Mouse (Mus musculus): ENCODE results near the gene Adamts16. TPM values are rescaled to one million over a fixed set of nuclear protein-coding genes. Genes with fewer than 3 reads are reported as not detected.

The Adamts16 gene
- polyA plus RNA-seq, 1 experiment from 2014 or later: 2.0 TPM

- no peak overlapping the region for H3K4me2 ChIP-seq
- no peaks in the 10 kb centered on the region for H3K36me3 ChIP-seq
- WGBS: 65% methylated on average over 1 of the region's 1 CpGs
- 0 out of 2 replicates have a peak, but pooled peaks cover 2% of the 10 kb centered on the region for H3K4me1 ChIP-seq
- H3K27me3 ChIP-seq: no peaks in the 10 kb centered on the region; the same call in 1 of the 2 replicates
- H3K9ac ChIP-seq: no peak overlapping the region
- no peaks in the 10 kb centered on the region for H3K9me3 ChIP-seq
- no peak overlapping the region for H3K4me3 ChIP-seq
- no peak overlapping the region for H3K27ac ChIP-seq
- no peak for ATAC-seq (ENCODE audit: insufficient number of reproducible peaks, low FRiP score, low TSS enrichment, low read depth)
Measured at GRCm38 (mm10) chr13:70789022-70789421, 52.6 kb downstream of the Adamts16 start.

GRCm38 (mm10) chr13:70785078-70785477 is 56.5 kb downstream of the Adamts16 start:
- Histone ChIP-seq H3K36me3 (no peaks in the 10 kb centered on the region), H3K9ac (no peak overlapping the region), H3K27me3 (no peaks in the 10 kb centered on the region; the same call in 1 of the 2 replicates), H3K4me3 (no peak overlapping the region), H3K9me3 (no peaks in the 10 kb centered on the region), H3K4me1 (no peaks in the 10 kb centered on the region), H3K4me2 (no peak overlapping the region), H3K27ac (no peak overlapping the region)
- WGBS: 65% methylated on average over 2 of the region's 2 CpGs
- no peak for ATAC-seq (ENCODE audit: insufficient number of reproducible peaks, low FRiP score, low TSS enrichment, low read depth)

GRCm38 (mm10) chr13:70784126-70784525 is 57.5 kb downstream of the Adamts16 start:
- H3K27ac ChIP-seq: no peak overlapping the region
- no peaks in the 10 kb centered on the region for H3K9me3 ChIP-seq
- ATAC-seq (ENCODE audit: insufficient number of reproducible peaks, low FRiP score, low TSS enrichment, low read depth): no peak
- H3K27me3 ChIP-seq: no peaks in the 10 kb centered on the region; the same call in 1 of the 2 replicates
- no peak overlapping the region for H3K4me2 ChIP-seq
- H3K4me1 ChIP-seq: 0 out of 2 replicates have a peak, but pooled peaks cover 2% of the 10 kb centered on the region
- H3K4me3 ChIP-seq: no peak overlapping the region
- no peaks in the 10 kb centered on the region for H3K36me3 ChIP-seq
- 68% methylated on average over 5 of the region's 5 CpGs for WGBS
- H3K9ac ChIP-seq: no peak overlapping the region

- H3K9ac ChIP-seq: no peak overlapping the region
- 0 out of 2 replicates have a peak, but pooled peaks cover 3% of the 10 kb centered on the region for H3K4me1 ChIP-seq
- no peak overlapping the region for H3K27ac ChIP-seq
- 35% methylated on average over 7 of the region's 7 CpGs for WGBS
- H3K4me3 ChIP-seq: no peak overlapping the region
- no peak for ATAC-seq (ENCODE audit: insufficient number of reproducible peaks, low FRiP score, low TSS enrichment, low read depth)
- H3K27me3 ChIP-seq: no peaks in the 10 kb centered on the region
- H3K9me3 ChIP-seq: no peaks in the 10 kb centered on the region
- H3K4me2 ChIP-seq: no peak overlapping the region
- no peaks in the 10 kb centered on the region for H3K36me3 ChIP-seq
Measured at GRCm38 (mm10) chr13:70779781-70780180, 61.8 kb downstream of the Adamts16 start.

- no peak for ATAC-seq (ENCODE audit: insufficient number of reproducible peaks, low FRiP score, low TSS enrichment, low read depth)
- no peak overlapping the region for H3K4me2 ChIP-seq
- no peaks in the 10 kb centered on the region for H3K27me3 ChIP-seq
- 0 out of 2 replicates have a peak, but pooled peaks cover 3% of the 10 kb centered on the region for H3K4me1 ChIP-seq
- H3K36me3 ChIP-seq: no peaks in the 10 kb centered on the region
- 18% methylated on average over 9 of the region's 9 CpGs for WGBS
- no peak overlapping the region for H3K27ac ChIP-seq
- H3K9ac ChIP-seq: no peak overlapping the region
- H3K9me3 ChIP-seq: no peaks in the 10 kb centered on the region
- no peak overlapping the region for H3K4me3 ChIP-seq
Measured at GRCm38 (mm10) chr13:70778872-70779554, 62.6 kb downstream of the Adamts16 start.

GRCm38 (mm10) chr13:70771100-70771499 is 70.5 kb downstream of the Adamts16 start:
- H3K9ac ChIP-seq: no peak overlapping the region
- H3K4me1 ChIP-seq: no peaks in the 10 kb centered on the region
- no peak overlapping the region for H3K27ac ChIP-seq
- H3K27me3 ChIP-seq: no peaks in the 10 kb centered on the region
- no peak for ATAC-seq (ENCODE audit: insufficient number of reproducible peaks, low FRiP score, low TSS enrichment, low read depth)
- H3K36me3 ChIP-seq: no peaks in the 10 kb centered on the region
- 74% methylated on average over 6 of the region's 6 CpGs for WGBS
- H3K4me3 ChIP-seq: no peak overlapping the region
- H3K4me2 ChIP-seq: no peak overlapping the region
- no peaks in the 10 kb centered on the region for H3K9me3 ChIP-seq

- Histone ChIP-seq H3K9ac (no peak overlapping the region), H3K4me3 (no peak overlapping the region), H3K4me2 (no peak overlapping the region), H3K27me3 (no peaks in the 10 kb centered on the region), H3K27ac (no peak overlapping the region), H3K36me3 (no peaks in the 10 kb centered on the region), H3K9me3 (no peaks in the 10 kb centered on the region), H3K4me1 (no peaks in the 10 kb centered on the region)
- WGBS: 53% methylated on average over 2 of the region's 2 CpGs
- ATAC-seq (ENCODE audit: insufficient number of reproducible peaks, low FRiP score, low TSS enrichment, low read depth): no peak
Measured at GRCm38 (mm10) chr13:70769156-70769555, 72.5 kb downstream of the Adamts16 start.

- Histone ChIP-seq H3K9me3 (no peaks in the 10 kb centered on the region), H3K4me2 (no peak overlapping the region), H3K4me3 (no peak overlapping the region), H3K4me1 (no peaks in the 10 kb centered on the region), H3K27me3 (no peaks in the 10 kb centered on the region), H3K36me3 (no peaks in the 10 kb centered on the region), H3K27ac (no peak overlapping the region), H3K9ac (no peak overlapping the region)
- no peak for ATAC-seq (ENCODE audit: insufficient number of reproducible peaks, low FRiP score, low TSS enrichment, low read depth)
Measured at GRCm38 (mm10) chr13:70767462-70767861, 74.1 kb downstream of the Adamts16 start.

- Histone ChIP-seq H3K36me3 (no peaks in the 10 kb centered on the region), H3K4me1 (no peaks in the 10 kb centered on the region), H3K4me3 (no peak overlapping the region), H3K27me3 (no peaks in the 10 kb centered on the region), H3K9ac (no peak overlapping the region), H3K27ac (no peak overlapping the region), H3K4me2 (no peak overlapping the region), H3K9me3 (no peaks in the 10 kb centered on the region)
- no peak for ATAC-seq (ENCODE audit: insufficient number of reproducible peaks, low FRiP score, low TSS enrichment, low read depth)
- WGBS: 82% methylated on average over 6 of the region's 6 CpGs
Measured at GRCm38 (mm10) chr13:70764682-70765081, 76.9 kb downstream of the Adamts16 start.

GRCm38 (mm10) chr13:70762586-70762985 is 79.0 kb downstream of the Adamts16 start:
- Histone ChIP-seq H3K4me3 (no peak overlapping the region), H3K27me3 (no peaks in the 10 kb centered on the region), H3K9ac (no peak overlapping the region), H3K9me3 (no peaks in the 10 kb centered on the region), H3K36me3 (no peaks in the 10 kb centered on the region), H3K4me1 (no peaks in the 10 kb centered on the region), H3K4me2 (no peak overlapping the region), H3K27ac (no peak overlapping the region)
- ATAC-seq (ENCODE audit: insufficient number of reproducible peaks, low FRiP score, low TSS enrichment, low read depth): no peak
- 88% methylated on average over 2 of the region's 2 CpGs for WGBS

GRCm38 (mm10) chr13:70761312-70761711 is 80.3 kb downstream of the Adamts16 start:
- ATAC-seq (ENCODE audit: insufficient number of reproducible peaks, low FRiP score, low TSS enrichment, low read depth): no peak
- Histone ChIP-seq H3K4me1 (no peaks in the 10 kb centered on the region), H3K4me2 (no peak overlapping the region), H3K36me3 (no peaks in the 10 kb centered on the region), H3K9ac (no peak overlapping the region), H3K4me3 (no peak overlapping the region), H3K27me3 (no peaks in the 10 kb centered on the region), H3K9me3 (no peaks in the 10 kb centered on the region), H3K27ac (no peak overlapping the region)
- 54% methylated on average over 2 of the region's 2 CpGs for WGBS

- no peak for ATAC-seq (ENCODE audit: insufficient number of reproducible peaks, low FRiP score, low TSS enrichment, low read depth)
- no peak overlapping the region for H3K27ac ChIP-seq
- no peaks in the 10 kb centered on the region for H3K36me3 ChIP-seq
- H3K9ac ChIP-seq: no peak overlapping the region
- H3K4me1 ChIP-seq: no peaks in the 10 kb centered on the region
- H3K4me3 ChIP-seq: no peak overlapping the region
- 97% methylated on average over 9 of the region's 9 CpGs for WGBS
- no peaks in the 10 kb centered on the region for H3K9me3 ChIP-seq
- H3K4me2 ChIP-seq: no peak overlapping the region
- no peaks in the 10 kb centered on the region for H3K27me3 ChIP-seq
Measured at GRCm38 (mm10) chr13:70760186-70760585, 81.4 kb downstream of the Adamts16 start.
